ENCODE assay signal across 13 mouse cellular contexts in genomic region chr4:106970786-106971185, GRCm38 (mm10).
DNase-seq lines count a peak whose midpoint lies in the region; ATAC-seq and TF ChIP-seq lines count a peak whose summit lies in the region.
"Had no signal": no experiment of that assay in that cellular context is flagged by ENCODE, and none has a peak within 500 bp of the region (broad histone marks: within the 10 kb centered on the region; RNA-seq: fewer than 3 reads in every experiment).

No protein-coding gene starts in this region.

- H3K27ac ChIP-seq in kidney, postnatal 0 days, result no peak overlapping the region
- H3K27ac ChIP-seq: embryonic facial prominence, embryonic 15.5 days had no signal

- ATAC-seq in kidney, postnatal 0 days (replicated peaks; ENCODE audit: low FRiP score, low read depth), result no peak
- ATAC-seq in hematopoietic stem cell, adult 5-6 weeks (replicated peaks in 1 of 2; ENCODE audit: insufficient read depth in 1 of 2, low FRiP score in 2 of 2, low TSS enrichment in 1 of 2, low read depth in 1 of 2, poor library complexity in 2 of 2, severe bottlenecking in 2 of 2), result peak; percentile 83 to 91

- peaks cover 9% of the 10 kb centered on the region for H3K4me1 ChIP-seq in kidney, postnatal 0 days (replicated peaks; ENCODE audit: insufficient read depth, low read length)

- no peak overlapping the region for H3K4me3 ChIP-seq in kidney, postnatal 0 days (replicated peaks; ENCODE audit: low read depth, low read length)
- H3K4me3 ChIP-seq: embryonic facial prominence, embryonic 15.5 days; midbrain, embryonic 12.5 days had no signal

- WGBS in kidney, postnatal 0 days, result 69% methylated on average over 7 of the region's 7 CpGs

- no peak overlapping the region for H3K9ac ChIP-seq in kidney, postnatal 0 days (ENCODE audit: low read depth, low read length)
- H3K9ac ChIP-seq: embryonic facial prominence, embryonic 15.5 days; midbrain, embryonic 12.5 days had no signal

- DNase-seq in kidney, postnatal 0 days (ENCODE audit: low spot score), result peak; percentile 55
- DNase-seq in kidney, postnatal 14 days, result no peak
- DNase-seq in CD4-positive, CD25-positive, alpha-beta regulatory T cell, adult 2 months (ENCODE audit: low read depth, low spot score), result peak; percentile 71
- peak; percentile 71 for DNase-seq in naive thymus-derived CD4-positive, alpha-beta T cell, adult 2 months (ENCODE audit: low read depth)
- DNase-seq in left cerebral cortex, postnatal 4 days, result no peak
- DNase-seq in urinary bladder, postnatal 4 days (ENCODE audit: low spot score in 2 of 2), result no peak
- DNase-seq in embryo, embryonic 9.5 days (ENCODE audit: extremely low spot score), result no peak
- DNase-seq: cerebellum, adult 8-10 months; kidney, postnatal 4 days had no signal

- no peak overlapping the region for H3K4me2 ChIP-seq in kidney, postnatal 0 days (ENCODE audit: low read length)
- H3K4me2 ChIP-seq: embryonic facial prominence, embryonic 15.5 days; midbrain, embryonic 12.5 days had no signal

- no peaks in the 10 kb centered on the region for H3K36me3 ChIP-seq in kidney, postnatal 0 days (ENCODE audit: insufficient read depth, low read length)
- H3K36me3 ChIP-seq: embryonic facial prominence, embryonic 15.5 days; midbrain, embryonic 12.5 days had no signal

- H3K27me3 ChIP-seq in kidney, postnatal 0 days (ENCODE audit: insufficient read depth, low read length), result no peaks in the 10 kb centered on the region
- H3K27me3 ChIP-seq: embryonic facial prominence, embryonic 15.5 days; midbrain, embryonic 12.5 days had no signal

- intact Hi-C loops in left cerebral cortex, postnatal 4 days (cut with DNase I), result no loop called here

- no peaks in the 10 kb centered on the region for H3K9me3 ChIP-seq in kidney, postnatal 0 days (replicated peaks; ENCODE audit: low read length)
- H3K9me3 ChIP-seq: embryonic facial prominence, embryonic 15.5 days; G1E; midbrain, embryonic 12.5 days had no signal

- TF ChIP-seq CTCF in kidney, postnatal 0 days (IDR thresholded peaks at IDR 0.05; ENCODE audit: low read depth), result no peak

Comparison
In these comparisons a context has a peak if more than half of its experiments do, and no peak if none do; other contexts are left out.
1. DNase-seq: peak in kidney, postnatal 0 days (single experiment), CD4-positive, CD25-positive, alpha-beta regulatory T cell, adult 2 months (single experiment) and naive thymus-derived CD4-positive, alpha-beta T cell, adult 2 months (single experiment); none in kidney, postnatal 14 days (single experiment), left cerebral cortex, postnatal 4 days (single experiment), urinary bladder, postnatal 4 days (0 of 2) and embryo, embryonic 9.5 days (single experiment).